Mouse (Mus musculus): ENCODE data around the gene Kpnb1.

Gene Kpnb1

DNA sequence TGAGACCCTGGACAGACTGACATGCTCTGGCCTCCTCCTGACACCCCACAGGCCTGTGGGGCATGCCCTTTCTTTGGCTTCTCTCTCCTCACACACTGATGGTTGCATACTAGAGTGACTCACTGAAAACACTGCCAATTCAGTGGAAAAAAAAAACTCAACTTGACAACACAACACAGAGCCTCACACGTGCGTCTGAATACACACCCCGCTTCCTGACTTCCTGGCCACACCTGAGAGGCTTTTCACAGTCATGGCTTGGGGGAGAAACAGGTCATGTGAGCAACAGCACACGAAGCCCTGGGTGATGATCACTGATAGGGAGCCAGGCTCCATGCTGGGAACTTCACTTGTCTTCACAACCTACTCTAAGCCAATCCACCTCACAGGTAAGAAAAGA is 46.9 kb downstream of the Kpnb1 start:
- no peak for DNase-seq

GRCm38 (mm10) chr11:97139256-97139655 is 48.4 kb downstream of the Kpnb1 start:
- DNase-seq = no peak

GRCm38 (mm10) chr11:97138554-97139226 is 49.0 kb downstream of the Kpnb1 start:
- DNase-seq = peak; percentile 41

GRCm38 (mm10) chr11:97133270-97133669 is 54.4 kb downstream of the Kpnb1 start:
- no peak for DNase-seq

- no peak for DNase-seq
These were observed 55.5 kb downstream of the Kpnb1 start for GRCm38 (mm10) chr11:97132185-97132584.

- no peak for DNase-seq
These were observed 56.0 kb downstream of the Kpnb1 start for GRCm38 (mm10) chr11:97131683-97132082.

DNA sequence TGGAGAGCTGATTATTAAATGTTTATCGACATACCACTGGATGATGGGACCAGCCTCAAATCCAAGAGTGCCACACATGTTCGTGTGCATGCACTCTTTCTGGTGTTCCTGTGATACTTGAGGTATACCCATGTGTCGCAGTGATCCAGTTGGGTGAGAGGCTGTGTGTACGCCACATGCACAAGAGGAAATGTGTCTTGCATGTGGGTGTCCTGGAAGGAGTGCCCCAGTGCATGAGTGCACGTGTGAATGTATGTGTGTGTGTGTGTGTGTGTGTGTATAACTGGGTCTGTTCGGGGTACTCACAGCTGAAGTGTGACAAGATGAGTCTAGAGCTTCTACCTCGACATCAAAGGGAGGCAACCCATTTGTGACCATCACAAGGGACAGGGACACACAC is 57.4 kb downstream of the Kpnb1 start:
- no peak for DNase-seq

GRCm38 (mm10) chr11:97128956-97129355 is 58.7 kb downstream of the Kpnb1 start:
- DNase-seq = no peak

DNA sequence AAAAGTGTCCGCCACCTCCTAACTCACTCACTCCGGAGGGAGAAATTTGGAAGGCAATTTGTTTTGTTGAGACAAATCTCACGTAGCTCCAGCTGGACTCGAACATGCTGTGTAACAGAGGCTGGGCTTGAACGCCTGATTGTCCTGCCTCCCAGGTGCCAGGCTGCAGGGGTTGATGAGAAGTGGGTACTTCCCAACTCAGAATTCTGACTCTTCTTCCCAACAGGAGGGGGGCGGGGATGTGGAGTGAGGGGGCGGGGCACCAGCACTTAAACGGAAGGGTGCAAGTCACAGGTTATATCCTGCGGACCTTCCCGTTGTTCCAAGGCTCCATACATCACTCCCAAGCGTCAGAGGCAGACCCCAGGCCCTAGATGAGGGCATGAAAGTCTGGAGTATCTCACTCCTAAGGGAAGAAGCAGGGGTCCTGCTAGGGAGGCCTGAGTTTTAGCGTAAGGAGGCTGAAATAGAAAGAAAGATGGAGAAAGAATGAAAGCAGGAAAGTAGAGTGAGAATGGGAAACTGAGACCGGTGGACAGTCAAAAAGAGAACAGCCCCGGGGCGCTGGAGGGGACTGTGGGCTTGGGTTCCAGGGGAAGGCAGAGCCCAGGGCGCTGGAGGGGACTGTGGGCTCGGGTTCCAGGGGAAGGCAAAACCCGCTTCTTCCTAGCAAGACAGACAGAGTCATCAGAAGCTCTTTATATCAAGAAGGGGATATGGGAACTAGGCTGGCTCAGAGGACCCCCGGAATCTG is 60.0 kb downstream of the Kpnb1 start:
- DNase-seq = no peak

GRCm38 (mm10) chr11:97126645-97127468 is 60.8 kb downstream of the Kpnb1 start:
- DNase-seq = no peak

DNA sequence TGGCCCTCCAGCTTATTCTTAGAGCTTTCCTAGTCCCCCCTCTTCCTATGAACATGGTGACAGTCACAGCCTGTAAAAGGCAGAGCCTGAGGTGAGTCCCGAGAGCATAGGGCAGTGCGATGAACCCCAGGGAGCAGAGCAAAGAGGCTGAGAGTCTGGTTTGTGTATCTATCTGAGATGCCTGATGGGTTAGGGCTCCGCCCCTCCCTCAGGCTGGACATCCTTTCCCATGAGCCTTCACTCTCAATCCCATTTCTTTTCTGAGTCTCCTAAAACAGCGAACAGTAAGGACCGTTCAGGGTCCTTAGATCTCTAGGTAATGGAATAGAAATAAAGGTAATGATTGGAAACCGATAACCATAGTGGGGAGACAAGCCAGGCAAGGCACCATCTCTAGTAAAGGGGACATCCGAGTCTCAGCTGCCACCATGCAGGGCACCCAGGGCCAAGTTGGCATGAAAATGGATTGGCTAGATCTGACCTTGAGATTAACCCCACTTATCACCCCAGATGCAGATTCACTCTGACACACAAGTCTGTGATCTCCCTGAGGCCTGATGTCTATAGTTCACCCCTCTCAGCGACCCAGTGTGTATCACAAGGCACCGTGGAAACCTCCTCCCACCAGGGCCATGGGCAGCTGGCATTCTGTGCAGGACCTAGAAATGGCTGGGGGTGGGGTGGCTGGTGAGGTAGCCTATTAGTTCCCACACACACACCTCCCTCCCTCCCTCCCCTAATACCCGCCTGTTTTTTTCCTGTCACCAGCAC is 63.2 kb downstream of the Kpnb1 start:
- DNase-seq = no peak

- DNase-seq = no peak
These were observed 64.3 kb downstream of the Kpnb1 start for GRCm38 (mm10) chr11:97123282-97123890.

DNA sequence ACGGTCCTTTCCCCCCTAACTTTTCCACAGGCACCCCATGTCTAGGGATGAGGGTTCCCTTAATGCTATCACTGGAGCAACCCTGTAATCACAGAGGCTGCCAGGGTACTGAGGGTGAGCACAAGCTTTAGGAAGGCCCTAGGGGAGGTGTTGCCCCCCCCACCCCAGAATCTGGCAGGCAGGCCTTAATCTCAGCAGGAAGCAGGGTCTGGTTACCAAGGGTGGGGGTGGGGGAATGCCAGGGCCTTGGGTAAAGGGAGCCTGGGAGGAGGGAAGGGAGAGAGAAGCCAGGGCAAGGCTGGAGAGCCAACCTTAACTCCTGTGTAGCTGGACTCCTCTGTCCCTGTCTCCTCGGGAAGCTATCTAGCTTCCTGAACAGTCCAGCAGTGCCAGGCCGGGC is 67.0 kb downstream of the Kpnb1 start:
- no peak for DNase-seq

GRCm38 (mm10) chr11:97120221-97120620 is 67.5 kb downstream of the Kpnb1 start:
- DNase-seq = no peak

GRCm38 (mm10) chr11:97115797-97116196 is 71.9 kb downstream of the Kpnb1 start:
- no peak for DNase-seq

DNA sequence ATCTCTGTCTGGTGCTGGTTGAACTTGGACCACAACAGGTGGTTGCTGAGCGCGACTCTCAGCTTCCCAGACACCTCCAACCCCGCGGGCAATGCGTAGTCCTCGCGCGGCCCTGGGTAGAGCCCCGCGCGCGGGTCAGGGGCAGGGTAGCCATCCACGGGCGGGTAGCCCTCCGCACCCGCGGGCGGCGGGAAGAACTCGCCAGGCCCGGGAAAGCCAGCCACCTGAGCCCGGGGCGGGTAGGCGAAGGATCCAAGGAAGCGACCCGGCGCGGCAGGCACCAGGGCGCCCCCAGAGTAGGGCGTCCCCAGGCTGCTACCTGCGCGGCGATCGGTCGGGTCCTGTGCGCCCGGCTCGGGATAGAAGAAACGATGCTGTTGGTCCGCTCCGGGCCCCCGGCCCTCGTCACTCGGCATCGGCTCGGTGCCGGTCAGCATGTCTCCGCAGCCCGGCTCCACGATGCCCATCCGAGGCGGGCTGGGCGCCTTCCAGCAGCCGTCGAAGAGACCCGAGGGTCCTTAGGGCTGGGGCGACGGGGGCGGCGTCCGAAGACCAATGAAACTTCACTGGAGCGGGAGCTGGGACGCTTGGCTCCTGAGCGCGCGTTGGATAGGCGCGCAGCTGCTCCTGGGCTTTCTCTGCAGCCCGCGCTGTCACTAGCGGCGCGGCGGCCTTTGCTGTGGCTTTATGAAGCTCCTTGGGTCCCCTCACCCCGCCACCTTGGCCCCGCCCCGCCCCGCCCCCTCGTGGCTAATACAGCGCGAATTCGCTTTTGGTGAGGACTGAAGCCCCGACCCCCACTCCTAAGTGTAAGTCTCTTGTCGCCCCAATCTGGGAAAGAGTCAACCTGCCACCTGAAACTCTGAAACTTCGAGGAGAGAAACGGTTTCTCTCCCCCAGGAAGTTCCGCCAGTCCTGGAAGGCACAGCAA is 72.7 kb downstream of the Kpnb1 start, which contains the start of gene Tbx21:
Tbx21 (minus strand) TSS at position 661 of the 931 bp plus-strand sequence.
- DNase-seq = no peak

DNA sequence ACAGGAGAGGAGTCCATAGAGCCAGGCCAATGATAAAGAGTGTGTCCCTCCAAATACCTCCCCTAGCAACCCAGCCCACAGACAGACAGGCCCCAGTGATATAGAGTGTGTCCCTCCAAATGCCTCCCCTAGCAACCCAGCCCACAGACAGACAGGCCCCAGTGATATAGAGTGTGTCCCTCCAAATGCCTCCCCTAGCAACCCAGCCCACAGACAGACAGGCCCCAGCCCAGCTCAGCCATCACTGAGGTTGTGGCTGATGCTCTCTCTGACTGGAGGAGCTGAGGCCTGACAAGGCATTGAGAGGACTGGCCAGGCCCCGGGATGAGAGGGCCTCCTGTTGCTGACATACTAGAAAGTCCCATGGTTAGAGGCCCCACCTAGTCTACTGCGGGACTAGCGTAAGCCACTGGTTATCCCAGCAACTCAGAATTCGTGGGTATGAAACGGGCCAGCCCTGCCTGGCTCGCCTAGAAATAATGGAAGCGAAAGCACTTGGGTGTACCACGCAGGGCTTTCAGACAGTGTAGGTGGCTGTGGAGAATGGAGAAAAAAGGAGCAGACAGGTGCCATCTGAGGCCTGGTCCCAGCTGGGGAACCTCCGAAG is 75.1 kb downstream of the Kpnb1 start:
- no peak for DNase-seq
